In the genomic region with DNA sequence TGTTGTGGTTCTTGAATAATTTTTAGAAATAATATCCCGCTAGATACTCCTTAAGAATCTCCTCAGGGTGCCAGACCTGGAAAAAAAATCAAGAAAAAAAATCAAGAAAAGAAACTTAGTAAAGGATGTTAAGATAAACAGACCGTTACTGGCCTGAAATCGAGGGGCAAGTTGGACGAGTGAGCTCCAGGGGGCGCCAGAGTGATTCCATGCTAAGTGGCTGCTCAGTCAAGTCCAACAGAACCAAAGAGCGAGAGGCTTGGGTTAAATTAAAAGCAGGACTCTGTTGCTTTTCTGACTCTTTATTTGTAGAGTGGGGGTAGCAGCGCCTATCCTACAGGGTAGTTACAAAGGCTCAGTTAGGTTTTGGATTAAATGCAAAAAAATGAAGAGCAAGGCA, we compare ENCODE assay signal across 9 mouse cellular contexts. TPM values are rescaled to one million over a fixed set of nuclear protein-coding genes. Genes with fewer than 3 reads are reported as not detected.
DNase-seq lines count a peak whose midpoint lies in the region; ATAC-seq lines count a peak whose summit lies in the region.
"Had no signal": no experiment of that assay in that cellular context is flagged by ENCODE, and none has a peak within 500 bp of the region (broad histone marks: within the 10 kb centered on the region; RNA-seq: fewer than 3 reads in every experiment).

No protein-coding gene starts in this region.

- peak; percentile 23 for DNase-seq in midbrain, embryonic 10.5 days (ENCODE audit: low spot score)
- DNase-seq in adrenal gland, postnatal 4 days (ENCODE audit: low spot score in 2 of 2), result peak; percentile 22 to 50
- DNase-seq in fibroblast of lung, adult 2 months (ENCODE audit: low read depth), result peak; percentile 14
- peak; percentile 48 for DNase-seq in layer of hippocampus, adult 9-10 months (ENCODE audit: low spot score)
- peak; percentile 83 for DNase-seq in lung, postnatal 36 days
- peak; percentile 37 for DNase-seq in thymus, postnatal 0 days (ENCODE audit: low spot score)

- peaks cover 9% of the 10 kb centered on the region for H3K4me1 ChIP-seq in midbrain, embryonic 10.5 days
- 0 out of 2 replicates have a peak, but pooled peaks cover 3% of the 10 kb centered on the region for H3K4me1 ChIP-seq in midbrain, embryonic 15.5 days

- H3K27ac ChIP-seq in midbrain, embryonic 10.5 days (replicated peaks), result no peak overlapping the region
- H3K27ac ChIP-seq in midbrain, embryonic 15.5 days, result no peak overlapping the region

- H3K4me2 ChIP-seq in midbrain, embryonic 15.5 days, result no peak overlapping the region

- H3K4me3 ChIP-seq in midbrain, embryonic 10.5 days, result no peak overlapping the region
- no peak overlapping the region for H3K4me3 ChIP-seq in midbrain, embryonic 15.5 days

- H3K36me3 ChIP-seq in midbrain, embryonic 10.5 days, result no peaks in the 10 kb centered on the region
- no peaks in the 10 kb centered on the region for H3K36me3 ChIP-seq in midbrain, embryonic 15.5 days (replicated peaks)

- ATAC-seq in midbrain, embryonic 15.5 days (replicated peaks), result no peak

- no peak overlapping the region for H3K9ac ChIP-seq in midbrain, embryonic 15.5 days

- H3K9me3 ChIP-seq in midbrain, embryonic 10.5 days (replicated peaks), result no peaks in the 10 kb centered on the region
- no peaks in the 10 kb centered on the region for H3K9me3 ChIP-seq in midbrain, embryonic 15.5 days

- 31% methylated on average over 7 of the region's 7 CpGs for WGBS in midbrain, embryonic 10.5 days
- 36% methylated on average over 7 of the region's 7 CpGs for WGBS in midbrain, embryonic 15.5 days

- H3K27me3 ChIP-seq in midbrain, embryonic 10.5 days (ENCODE audit: low read depth, poor library complexity, severe bottlenecking), result no peaks in the 10 kb centered on the region
- H3K27me3 ChIP-seq in midbrain, embryonic 15.5 days (replicated peaks), result no peaks in the 10 kb centered on the region

RNA-seq across cellular contexts. Expression of a gene that starts 3.5 kb away (rescaled TPM):
- polyA plus RNA-seq in midbrain, embryonic 10.5 days (2016; fragmentation: Nextera tagmentation; extraction: Ambion mirVana), result not detected in 2 replicates
- not detected in 2 replicates for polyA plus RNA-seq in midbrain, embryonic 15.5 days (2015; fragmentation: Nextera tagmentation; extraction: Ambion mirVana)
- not detected for total RNA-seq in adrenal gland, postnatal 4 days (2021)
- 0.14 and 1.2 TPM in 2 replicates for polyA plus RNA-seq in thymus, postnatal 0 days (2015; fragmentation: Nextera tagmentation; extraction: Ambion mirVana)
- total RNA-seq: gastrocnemius, adult 8-10 months had no signal
- polyA plus RNA-seq: neural tube, embryonic 14.5 days had no signal

Comparison
In these comparisons a context has a peak if more than half of its experiments do, and no peak if none do; other contexts are left out.
1. DNase-seq: peak in every context shown above with its lines; median percentile 83 in lung, postnatal 36 days; 48 in layer of hippocampus, adult 9-10 months; 37 in thymus, postnatal 0 days; 36 in adrenal gland, postnatal 4 days; 23 in midbrain, embryonic 10.5 days; 14 in fibroblast of lung, adult 2 months.